Mouse (Mus musculus) lung, postnatal 0 days (tissue): Measurements from ENCODE around the gene Mtf2. TPM values are rescaled to one million over a fixed set of nuclear protein-coding genes. Genes with fewer than 3 reads are reported as not detected.
"Not testable (repeated sequence)": the region's sequence is repeated elsewhere in the genome, so short reads cannot be mapped to it uniquely, and the experiment has no call there.

Experiments used
- ATAC-seq: fragments of 200-750 bp; cut with Nextera tagmentation; 2 replicates; pipeline ENCODE4 v1.8.0; 2017; ENCODE audit warnings: moderate library complexity
- DNase-seq: peaks from one replicate; pipeline ENCODE4 v3.0.0-alpha.2; 2016; ENCODE audit warnings: low spot score
- H3K27ac ChIP-seq: fragments of 300-500 bp; sonication (generic); 2 replicates; pipeline ENCODE4 v1.5.1; 2014; ENCODE audit warnings: antibody characterized with exemption, mild to moderate bottlenecking, low read length, mixed read lengths
- H3K27me3 ChIP-seq: fragments of 300-500 bp; sonication (generic); replicated peaks from 2 replicates; pipeline ENCODE4 v1.6.1; 2014; ENCODE audit warnings: low read length, mixed read lengths; ENCODE audit not compliant: insufficient read depth
- H3K36me3 ChIP-seq: fragments of 300-500 bp; sonication (generic); 2 replicates; pipeline ENCODE4 v1.6.1; 2014; ENCODE audit warnings: low read length, mixed read lengths; ENCODE audit not compliant: insufficient read depth
- H3K4me1 ChIP-seq: fragments of 300-500 bp; sonication (generic); 2 replicates; pipeline ENCODE4 v1.6.1; 2014; ENCODE audit warnings: antibody characterized with exemption, low read depth, low read length, mixed read lengths; ENCODE audit not compliant: insufficient read depth
- H3K4me2 ChIP-seq: fragments of 300-500 bp; sonication (generic); replicated peaks from 2 replicates; pipeline ENCODE4 v1.6.1; 2014; ENCODE audit warnings: low read depth, mild to moderate bottlenecking, low read length, moderate library complexity, mixed read lengths
- H3K4me3 ChIP-seq: fragments of 300-500 bp; sonication (generic); 2 replicates; pipeline ENCODE4 v1.5.1; 2014; ENCODE audit warnings: low read depth, low read length
- H3K9ac ChIP-seq: fragments of 300-500 bp; sonication (generic); replicated peaks from 2 replicates; pipeline ENCODE4 v1.6.1; 2014; ENCODE audit warnings: low read depth, mild to moderate bottlenecking
- H3K9me3 ChIP-seq: fragments of 300-500 bp; sonication (generic); 2 replicates; pipeline ENCODE4 v1.6.1; 2016; ENCODE audit warnings: low read length, mixed read lengths
- CTCF ChIP-seq: IDR thresholded peaks from 2 replicates; pipeline ENCODE4 v1.5.1; 2016; ENCODE audit warnings: antibody characterized with exemption, mild to moderate bottlenecking
- EP300 ChIP-seq: IDR thresholded peaks from 2 replicates; pipeline ENCODE4 v1.6.1; 2016; ENCODE audit warnings: antibody characterized with exemption, mild to moderate bottlenecking, control low read depth
- WGBS: fragments of 180-500 bp; shearing (Covaris S2); extraction: QIAGEN DNeasy Blood & Tissue Kit; methylation state at CpG from one replicate; pipeline ENCODE4 v1.1.7; 2014; 5-methylcytosine and 5-hydroxymethylcytosine counted together
- polyA plus RNA-seq: library from polyadenylated mRNA; unstranded; fragments of >200 nt; fragmentation: Nextera tagmentation; extraction: Ambion mirVana; gene quantifications from 2 replicates; pipeline ENCODE4 v1.2.1, GENCODE M21; 2015

The Mtf2 gene
- polyA plus RNA-seq, result 39.0 and 47.5 TPM in 2 replicates

GRCm38 (mm10) chr5:108065465-108066411, at the start of gene Mtf2:
TSS of gene Mtf2 (plus strand) at chr5:108065674.
- Histone ChIP-seq H3K27ac (peak within 1 kb of the TSS; percentile 94), H3K27me3 (no peaks in the 10 kb centered on the region), H3K9ac (peak within 1 kb of the TSS; percentile 99), H3K4me2 (peak within 1 kb of the TSS; percentile 85), H3K9me3 (no peaks in the 10 kb centered on the region), H3K36me3 (no peaks in the 10 kb centered on the region), H3K4me1 (peaks cover 6% of the 10 kb centered on the region; the same call in 1 of the 2 replicates), H3K4me3 (peak within 1 kb of the TSS; percentile 96)
- WGBS, result under 1% methylated on average over 59 of the region's 59 CpGs
- DNase-seq, result peak; percentile 96
- peak; percentile 99 for ATAC-seq
- TF ChIP-seq EP300, result no peak
- peak; percentile 55 for TF ChIP-seq CTCF

GRCm38 (mm10) chr5:108017232-108017631, 48.2 kb upstream of the Mtf2 start:
- H3K9me3 ChIP-seq, result no peaks in the 10 kb centered on the region
- no peak for DNase-seq
- no peak overlapping the region for H3K4me3 ChIP-seq
- ATAC-seq, result no peak
- no peaks in the 10 kb centered on the region for H3K36me3 ChIP-seq
- H3K27ac ChIP-seq, result no peak overlapping the region
- WGBS, result 94% methylated on average over 2 of the region's 2 CpGs
- H3K27me3 ChIP-seq, result no peaks in the 10 kb centered on the region
- H3K4me2 ChIP-seq, result no peak overlapping the region
- TF ChIP-seq EP300, result no peak
- TF ChIP-seq CTCF, result no peak
- no peaks in the 10 kb centered on the region for H3K4me1 ChIP-seq
- no peak overlapping the region for H3K9ac ChIP-seq

- Histone ChIP-seq H3K9ac (no peak overlapping the region), H3K27ac (no peak overlapping the region), H3K4me3 (no peak overlapping the region), H3K4me2 (no peak overlapping the region), H3K27me3 (no peaks in the 10 kb centered on the region), H3K4me1 (no peaks in the 10 kb centered on the region), H3K36me3 (no peaks in the 10 kb centered on the region), H3K9me3 (no peaks in the 10 kb centered on the region)
- no peak for ATAC-seq
- WGBS, result 10% methylated on average over 2 of the region's 2 CpGs
- TF ChIP-seq EP300, result no peak
- TF ChIP-seq CTCF, result 0 out of 2 replicates have a peak, but pooled peaks have one; percentile 14
- DNase-seq, result no peak
Observed at GRCm38 (mm10) chr5:108019367-108019766, 46.1 kb upstream of the Mtf2 start.

GRCm38 (mm10) chr5:108021346-108021745, 44.1 kb upstream of the Mtf2 start:
- 62% methylated on average over 3 of the region's 3 CpGs for WGBS
- Histone ChIP-seq H3K9me3 (no peaks in the 10 kb centered on the region), H3K4me1 (no peaks in the 10 kb centered on the region), H3K36me3 (no peaks in the 10 kb centered on the region), H3K9ac (no peak overlapping the region), H3K4me3 (no peak overlapping the region), H3K27me3 (no peaks in the 10 kb centered on the region), H3K4me2 (no peak overlapping the region), H3K27ac (no peak overlapping the region)
- TF ChIP-seq CTCF, result no peak
- no peak for TF ChIP-seq EP300
- DNase-seq, result no peak
- ATAC-seq, result no peak

- DNase-seq (no peak), ATAC-seq (no peak)
- no peaks in the 10 kb centered on the region for H3K4me1 ChIP-seq
- 73% methylated on average over 4 of the region's 4 CpGs for WGBS
- H3K27me3 ChIP-seq, result no peaks in the 10 kb centered on the region
- H3K4me3 ChIP-seq, result no peak overlapping the region
- H3K4me2 ChIP-seq, result no peak overlapping the region
- H3K9ac ChIP-seq, result no peak overlapping the region
- TF ChIP-seq EP300 (no peak), CTCF (no peak)
- no peaks in the 10 kb centered on the region for H3K36me3 ChIP-seq
- H3K9me3 ChIP-seq, result no peaks in the 10 kb centered on the region
- H3K27ac ChIP-seq, result no peak overlapping the region
Observed at GRCm38 (mm10) chr5:108028230-108028629, 37.2 kb upstream of the Mtf2 start.

GRCm38 (mm10) chr5:108028797-108029536, 36.5 kb upstream of the Mtf2 start:
- not testable (repeated sequence) for H3K4me2 ChIP-seq, DNase-seq, H3K9me3 ChIP-seq, H3K36me3 ChIP-seq, H3K27ac ChIP-seq, H3K9ac ChIP-seq, H3K4me1 ChIP-seq, ATAC-seq, H3K4me3 ChIP-seq, H3K27me3 ChIP-seq
- WGBS, result 84% methylated on average over 7 of the region's 7 CpGs
